Mouse (Mus musculus) liver, postnatal 0 days (tissue): ENCODE results near the gene Rae1. TPM values are rescaled to one million over a fixed set of nuclear protein-coding genes. Genes with fewer than 3 reads are reported as not detected.
A peak's percentile ranks its signal among the peaks of the same experiment; 100 is the strongest.

Source experiments
- ATAC-seq: fragments of 200-750 bp; cut with Nextera tagmentation; 2 replicates; pipeline ENCODE4 v1.8.0; 2017; ENCODE audit warnings: mild to moderate bottlenecking, moderate library complexity
- DNase-seq: peaks from one replicate; pipeline ENCODE4 v3.0.0-alpha.2; 2016
- H3K27ac ChIP-seq: fragments of 300-500 bp; sonication (generic); 2 replicates; pipeline ENCODE4 v1.5.1; 2014; ENCODE audit warnings: antibody characterized with exemption, moderate library complexity, mild to moderate bottlenecking, low read depth
- H3K27me3 ChIP-seq: fragments of 300-500 bp; sonication (generic); 2 replicates; pipeline ENCODE4 v1.6.1; 2014; ENCODE audit warnings: low read length, control low read depth, mixed read lengths; ENCODE audit not compliant: insufficient read depth
- H3K36me3 ChIP-seq: fragments of 300-500 bp; sonication (generic); replicated peaks from 2 replicates; pipeline ENCODE4 v1.6.1; 2014; ENCODE audit warnings: mild to moderate bottlenecking, control low read depth, low read length, moderate library complexity, mixed read lengths; ENCODE audit not compliant: insufficient read depth
- H3K4me1 ChIP-seq: fragments of 300-500 bp; sonication (generic); 2 replicates; pipeline ENCODE4 v1.6.1; 2014; ENCODE audit warnings: antibody characterized with exemption, mild to moderate bottlenecking, control low read depth; ENCODE audit not compliant: insufficient read depth
- H3K4me2 ChIP-seq: fragments of 300-500 bp; sonication (generic); 2 replicates; pipeline ENCODE4 v1.6.1; 2014; ENCODE audit warnings: low read depth, mild to moderate bottlenecking, low read length, moderate library complexity, mixed read lengths
- H3K4me3 ChIP-seq: fragments of 300-500 bp; sonication (generic); 2 replicates; pipeline ENCODE4 v1.5.1; 2014; ENCODE audit warnings: low read depth, low read length
- H3K9ac ChIP-seq: fragments of 300-500 bp; sonication (generic); replicated peaks from 2 replicates; pipeline ENCODE4 v1.6.1; 2014; ENCODE audit warnings: mild to moderate bottlenecking, moderate library complexity
- H3K9me3 ChIP-seq: fragments of 300-500 bp; sonication (generic); 2 replicates; pipeline ENCODE4 v1.6.1; 2016; ENCODE audit warnings: mild to moderate bottlenecking, control low read depth, low read length, mixed read lengths
- CTCF ChIP-seq: sonication (generic); IDR thresholded peaks from 2 replicates; pipeline ENCODE4 v1.5.1; 2016; ENCODE audit warnings: antibody characterized with exemption, low read depth
- EP300 ChIP-seq: IDR thresholded peaks from 2 replicates; pipeline ENCODE4 v1.6.1; 2016; ENCODE audit warnings: antibody characterized with exemption, low read depth, mild to moderate bottlenecking
- WGBS: fragments of 180-500 bp; shearing (Covaris S2); extraction: QIAGEN DNeasy Blood & Tissue Kit; methylation state at CpG from one replicate; pipeline ENCODE4 v1.1.7; 2014; ENCODE audit not compliant: insufficient replicate concordance; 5-methylcytosine and 5-hydroxymethylcytosine counted together
- polyA plus RNA-seq: library from polyadenylated mRNA; unstranded; fragments of >200 nt; fragmentation: Nextera tagmentation; extraction: Ambion mirVana; gene quantifications from 2 replicates; pipeline ENCODE4 v1.2.1, GENCODE M21; 2015

Gene Rae1
- polyA plus RNA-seq, 1 experiment from 2014 or later: 41.5 TPM

DNA sequence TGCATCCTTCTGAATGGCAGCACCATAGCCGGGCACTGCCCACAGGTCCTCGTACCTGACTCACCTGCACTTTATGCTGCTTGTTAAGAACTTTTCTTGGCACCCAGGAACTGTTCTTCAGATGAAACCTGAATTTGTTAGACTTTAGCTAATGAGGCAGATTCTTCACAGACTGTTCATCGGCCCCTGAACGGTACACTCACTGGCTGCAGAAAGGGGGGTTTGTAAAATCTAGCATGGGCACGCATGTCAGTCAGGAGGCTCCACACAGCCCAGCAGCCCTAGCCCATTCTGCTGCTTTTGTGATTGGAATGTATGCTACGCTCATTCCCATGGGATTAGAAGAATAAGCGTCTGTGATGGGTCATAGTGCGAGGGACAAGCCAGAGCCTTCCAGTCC, 3.8 kb downstream of the Rae1 start:
- Histone ChIP-seq H3K9ac (no peak overlapping the region), H3K9me3 (no peaks in the 10 kb centered on the region), H3K27ac (no peak overlapping the region), H3K27me3 (no peaks in the 10 kb centered on the region), H3K4me2 (no peak overlapping the region), H3K36me3 (peaks cover 58% of the 10 kb centered on the region), H3K4me1 (peaks cover 16% of the 10 kb centered on the region), H3K4me3 (no peak overlapping the region)
- ATAC-seq (no peak), DNase-seq (no peak)
- TF ChIP-seq EP300 (no peak), CTCF (no peak)
- WGBS: 95% methylated on average over 8 of the region's 8 CpGs

DNA sequence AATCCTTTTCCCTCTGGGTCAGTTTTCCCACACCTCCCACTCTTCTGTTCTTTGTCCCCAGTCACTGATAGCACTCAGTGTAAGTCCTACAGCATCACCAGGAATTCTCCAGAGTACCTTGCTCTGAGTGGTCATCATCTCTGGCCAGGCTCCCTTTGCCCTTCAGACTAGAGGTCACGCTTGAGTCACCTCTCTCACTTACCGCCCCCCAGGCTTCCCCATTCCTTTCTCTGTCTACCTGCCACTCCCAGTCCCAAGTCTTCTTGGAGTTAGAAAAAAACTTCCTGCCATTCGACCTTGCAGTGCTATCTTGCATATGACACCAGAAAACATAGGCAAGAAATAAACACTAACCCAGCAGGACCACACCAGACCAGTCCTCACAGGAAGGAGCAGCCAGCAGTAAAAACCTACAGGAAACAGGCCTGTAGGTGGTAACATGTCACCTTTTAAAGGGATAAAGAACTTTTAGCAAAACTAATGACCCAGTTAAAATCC, 10.4 kb downstream of the Rae1 start:
- no peak overlapping the region for H3K27ac ChIP-seq
- no peaks in the 10 kb centered on the region for H3K9me3 ChIP-seq
- H3K4me3 ChIP-seq: no peak overlapping the region
- H3K4me2 ChIP-seq: no peak overlapping the region
- peaks cover 88% of the 10 kb centered on the region for H3K36me3 ChIP-seq
- no peaks in the 10 kb centered on the region for H3K27me3 ChIP-seq
- TF ChIP-seq EP300 (no peak), CTCF (no peak)
- ATAC-seq (no peak), DNase-seq (no peak)
- H3K9ac ChIP-seq: no peak overlapping the region
- H3K4me1 ChIP-seq: no peaks in the 10 kb centered on the region
- WGBS: 75% methylated on average over 3 of the region's 3 CpGs

DNA sequence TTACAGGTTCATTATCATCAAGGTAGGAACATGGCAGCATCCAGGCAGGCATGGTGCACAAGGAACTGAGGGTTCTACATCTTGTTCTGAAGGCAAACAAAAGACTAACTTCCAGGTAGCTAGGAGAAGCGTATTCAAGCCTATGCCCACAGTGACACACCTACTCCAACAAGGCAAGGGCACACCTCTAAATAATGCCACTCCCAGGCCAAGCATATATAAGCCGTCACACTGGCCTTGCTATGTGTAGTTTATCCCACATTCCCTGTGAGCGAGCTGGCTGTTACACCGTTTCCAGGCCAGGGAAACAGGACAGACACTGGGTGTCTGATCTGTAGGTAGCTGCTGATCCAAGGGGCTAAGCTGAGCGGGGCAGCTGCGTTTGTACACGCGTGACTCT, 11.5 kb downstream of the Rae1 start:
- ATAC-seq (no peak), DNase-seq (no peak)
- Histone ChIP-seq H3K36me3 (peaks cover 87% of the 10 kb centered on the region), H3K4me1 (no peaks in the 10 kb centered on the region), H3K9ac (no peak overlapping the region), H3K4me2 (no peak overlapping the region), H3K27ac (no peak overlapping the region), H3K27me3 (no peaks in the 10 kb centered on the region), H3K9me3 (no peaks in the 10 kb centered on the region), H3K4me3 (no peak overlapping the region)
- WGBS: 93% methylated on average over 8 of the region's 8 CpGs
- TF ChIP-seq EP300: no peak
- no peak for TF ChIP-seq CTCF

DNA sequence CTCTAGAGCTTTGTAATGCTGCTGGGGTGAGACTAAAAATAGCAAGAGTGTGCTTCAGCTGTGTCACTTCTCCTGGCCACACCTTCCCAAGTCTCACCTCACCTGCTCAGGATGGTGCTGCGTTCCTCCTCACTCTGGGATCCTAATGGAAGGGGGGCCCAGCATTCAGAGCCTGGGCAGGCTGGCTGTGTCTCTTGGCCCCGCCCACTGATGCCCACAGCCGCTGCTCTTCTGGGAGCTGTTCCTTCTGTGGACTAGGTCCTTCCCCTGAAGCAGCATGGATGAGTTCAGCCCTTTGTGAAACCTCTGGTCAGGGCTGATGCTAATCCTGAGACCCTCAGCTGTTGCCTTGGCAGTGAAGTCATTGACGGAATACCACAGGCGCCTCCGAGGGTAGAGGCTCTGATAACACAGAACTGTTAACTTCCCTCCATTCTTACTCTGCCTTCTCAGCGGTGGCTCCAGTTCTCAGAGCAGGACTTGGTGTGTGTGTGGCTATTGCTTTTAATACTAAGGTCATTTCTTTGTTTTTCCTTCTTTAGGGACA, 14.9 kb downstream of the Rae1 start:
- no peak for TF ChIP-seq EP300
- TF ChIP-seq CTCF: no peak
- no peak overlapping the region for H3K9ac ChIP-seq
- H3K36me3 ChIP-seq: peaks cover 53% of the 10 kb centered on the region
- no peak overlapping the region for H3K27ac ChIP-seq
- WGBS: 64% methylated on average over 7 of the region's 7 CpGs
- DNase-seq (no peak), ATAC-seq (no peak)
- H3K4me1 ChIP-seq: peaks cover 26% of the 10 kb centered on the region
- no peaks in the 10 kb centered on the region for H3K9me3 ChIP-seq
- H3K4me2 ChIP-seq: no peak overlapping the region
- H3K4me3 ChIP-seq: no peak overlapping the region
- no peaks in the 10 kb centered on the region for H3K27me3 ChIP-seq

DNA sequence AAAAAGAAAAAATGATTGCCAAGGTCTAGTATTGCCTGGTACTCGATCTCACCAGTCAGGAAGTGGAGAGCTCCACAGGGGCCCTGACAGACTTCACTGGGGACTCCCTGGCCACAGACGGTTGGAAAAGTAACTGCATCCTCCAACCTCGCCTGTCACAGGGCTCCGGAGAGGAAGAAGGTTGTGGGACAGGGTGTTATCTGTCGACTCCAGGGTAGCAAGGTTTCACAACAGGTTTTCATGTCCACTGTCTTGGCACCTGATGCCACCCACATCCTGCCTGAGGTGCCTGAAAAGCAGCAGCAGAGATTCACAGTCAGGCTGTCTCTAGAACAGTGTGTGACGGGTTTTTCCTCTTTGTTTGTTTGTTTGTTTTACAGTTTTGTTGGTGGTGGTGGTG, 18.0 kb downstream of the Rae1 start:
- H3K4me2 ChIP-seq: peak overlapping the region; percentile 43; the same call in 1 of the 2 replicates
- WGBS: 10% methylated on average over 6 of the region's 6 CpGs
- TF ChIP-seq EP300: no peak
- no peak for TF ChIP-seq CTCF

DNA sequence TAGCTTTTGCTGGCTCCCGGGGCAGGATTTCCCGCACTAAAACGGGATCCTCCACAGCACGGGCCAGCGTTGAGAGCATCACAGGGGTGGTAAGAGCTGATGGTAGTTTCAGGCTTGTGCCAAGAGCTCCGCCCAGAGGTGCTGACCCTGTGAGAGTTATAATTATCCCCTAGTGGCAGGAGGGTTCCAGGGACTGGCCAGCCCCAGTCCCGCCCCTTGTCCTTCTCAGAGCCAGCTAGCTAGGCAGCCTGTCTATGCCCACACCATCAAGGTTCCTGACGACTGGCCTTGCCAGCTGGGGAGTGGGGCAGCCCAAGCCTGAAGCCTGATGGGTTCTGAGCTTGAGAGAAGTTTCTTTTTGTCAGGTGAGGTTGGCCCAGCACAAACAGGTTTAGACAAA, 18.7 kb downstream of the Rae1 start:
- peaks cover 30% of the 10 kb centered on the region for H3K36me3 ChIP-seq
- H3K4me3 ChIP-seq: no peak overlapping the region
- no peaks in the 10 kb centered on the region for H3K27me3 ChIP-seq
- H3K4me2 ChIP-seq: peak overlapping the region; percentile 43
- 10% methylated on average over 8 of the region's 8 CpGs for WGBS
- DNase-seq (peak; percentile 52), ATAC-seq (no peak; the same call in 1 of the 2 replicates)
- peak; percentile 32 for TF ChIP-seq CTCF
- no peak for TF ChIP-seq EP300
- H3K9ac ChIP-seq: peak overlapping the region; percentile 21; the same call in 1 of the 2 replicates
- no peaks in the 10 kb centered on the region for H3K9me3 ChIP-seq
- H3K4me1 ChIP-seq: peaks cover 48% of the 10 kb centered on the region
- no peak overlapping the region for H3K27ac ChIP-seq

More for the DNA sequence above, 18.0 kb downstream of the Rae1 start:
- no peak overlapping the region for H3K27ac ChIP-seq
- no peak overlapping the region for H3K9ac ChIP-seq
- peaks cover 42% of the 10 kb centered on the region for H3K4me1 ChIP-seq
- H3K36me3 ChIP-seq: peaks cover 28% of the 10 kb centered on the region
- no peaks in the 10 kb centered on the region for H3K27me3 ChIP-seq
- no peak overlapping the region for H3K4me3 ChIP-seq
- H3K9me3 ChIP-seq: no peaks in the 10 kb centered on the region
- peak; percentile 1 for ATAC-seq
- peak; percentile 34 for DNase-seq
